Mouse (Mus musculus) midbrain, embryonic 14.5 days (tissue): ENCODE results near the gene Itk. TPM values are rescaled to one million over a fixed set of nuclear protein-coding genes. Genes with fewer than 3 reads are reported as not detected.

Experiments used
- ATAC-seq: fragments of 200-750 bp; cut with Nextera tagmentation; 2 replicates; pipeline ENCODE4 v1.8.0; 2017; ENCODE audit warnings: moderate number of reproducible peaks, moderate library complexity; ENCODE audit not compliant: low FRiP score, low TSS enrichment
- DNase-seq: peaks from one replicate; pipeline ENCODE4 v3.0.0-alpha.2; 2015
- H3K27ac ChIP-seq: fragments of 300-500 bp; sonication (generic); replicated peaks from 2 replicates; pipeline ENCODE4 v1.5.1; 2014; ENCODE audit warnings: mild to moderate bottlenecking, low read depth, low read length, moderate library complexity
- H3K27me3 ChIP-seq: fragments of 300-500 bp; sonication (generic); 2 replicates; pipeline ENCODE4 v1.6.1; 2014; ENCODE audit warnings: low read length, control low read depth, mixed read lengths; ENCODE audit not compliant: control insufficient read depth, insufficient read depth
- H3K36me3 ChIP-seq: fragments of 300-500 bp; sonication (generic); 2 replicates; pipeline ENCODE4 v1.6.1; 2014; ENCODE audit warnings: low read length, control low read depth; ENCODE audit not compliant: control insufficient read depth, insufficient read depth
- H3K4me1 ChIP-seq: fragments of 300-500 bp; sonication (generic); 2 replicates; pipeline ENCODE4 v1.6.1; 2014; ENCODE audit warnings: mild to moderate bottlenecking, antibody characterized with exemption, low read length, control low read depth; ENCODE audit not compliant: control insufficient read depth, insufficient read depth
- H3K4me2 ChIP-seq: fragments of 300-500 bp; sonication (generic); 2 replicates; pipeline ENCODE4 v1.6.1; 2014; ENCODE audit warnings: mild to moderate bottlenecking, low read length, moderate library complexity
- H3K4me3 ChIP-seq: fragments of 300-500 bp; sonication (generic); replicated peaks from 2 replicates; pipeline ENCODE4 v1.5.1; 2014; ENCODE audit warnings: low read depth, low read length
- H3K9ac ChIP-seq: fragments of 300-500 bp; sonication (generic); replicated peaks from 2 replicates; pipeline ENCODE4 v1.6.1; 2014; ENCODE audit warnings: mild to moderate bottlenecking, low read length, moderate library complexity
- H3K9me3 ChIP-seq: fragments of 300-500 bp; sonication (generic); 2 replicates; pipeline ENCODE4 v1.6.1; 2016; ENCODE audit warnings: low read length, control low read depth, mixed read lengths; ENCODE audit not compliant: control insufficient read depth
- WGBS: fragments of 180-500 bp; shearing (Covaris S2); extraction: QIAGEN DNeasy Blood & Tissue Kit; methylation state at CpG from one replicate; pipeline ENCODE4 v1.1.7; 2014; 5-methylcytosine and 5-hydroxymethylcytosine counted together
- polyA plus RNA-seq: library from polyadenylated mRNA; unstranded; fragments of >200 nt; fragmentation: Nextera tagmentation; extraction: Ambion mirVana; gene quantifications from 2 replicates; pipeline ENCODE4 v1.2.1, GENCODE M21; 2014

Gene Itk
- polyA plus RNA-seq, 1 experiment from 2014 or later = not detected

DNA sequence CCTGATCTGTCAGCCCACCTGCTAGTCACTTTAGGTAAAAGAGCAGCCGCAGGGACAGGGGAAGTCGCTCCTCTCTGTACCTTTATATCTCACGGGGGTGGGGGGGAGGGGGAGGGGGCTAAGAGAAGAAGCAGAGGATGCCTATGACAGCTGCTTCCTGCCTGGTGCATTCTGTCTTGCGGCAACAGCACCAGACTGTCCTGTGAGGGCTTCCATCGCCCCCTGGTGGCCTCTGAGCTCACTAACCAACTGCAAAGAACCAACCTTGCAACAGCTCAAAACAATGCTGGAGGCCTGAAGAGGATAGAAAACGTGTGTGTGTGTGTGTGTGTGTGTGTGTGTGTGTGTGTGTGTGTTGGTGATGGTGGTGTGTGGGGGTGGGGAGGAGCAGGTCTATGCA lies 114.0 kb downstream of the Itk start:
- Histone ChIP-seq H3K9ac (no peak overlapping the region), H3K4me3 (no peak overlapping the region), H3K36me3 (peaks cover 87% of the 10 kb centered on the region), H3K27ac (0 out of 2 replicates have a peak overlapping the region, but pooled peaks have one; percentile 37), H3K4me1 (no peaks in the 10 kb centered on the region), H3K4me2 (no peak overlapping the region), H3K9me3 (no peaks in the 10 kb centered on the region), H3K27me3 (no peaks in the 10 kb centered on the region)
- ATAC-seq (peak; percentile 69), DNase-seq (peak; percentile 89)
- WGBS = 19% methylated on average over 6 of the region's 6 CpGs

Other genes starting within 250 kb of the Itk start
- gene Nipal4, start 223.0 kb downstream of the Itk start, polyA plus RNA-seq = 0.72 TPM in 1 of 2 replicates, not detected in the other
- gene Fndc9, start 154.0 kb downstream of the Itk start, polyA plus RNA-seq = 7.9 and 8.7 TPM in 2 replicates
- 96.1 and 112 TPM in 2 replicates for gene Cyfip2, start 76.7 kb downstream of the Itk start, polyA plus RNA-seq
- gene Fam71b, start 7.0 kb upstream of the Itk start, polyA plus RNA-seq = not detected in 2 replicates
- gene Med7, start 47.4 kb upstream of the Itk start, polyA plus RNA-seq = 68.3 and 74.3 TPM in 2 replicates
- 0.18 TPM in 1 of 2 replicates, not detected in the other for gene Havcr2, start 65.4 kb upstream of the Itk start, polyA plus RNA-seq
- gene Gm12169, start 134.7 kb upstream of the Itk start, polyA plus RNA-seq = not detected in 2 replicates
- not detected in 2 replicates for gene BC053393, start 182.0 kb upstream of the Itk start, polyA plus RNA-seq
- not detected in 2 replicates for gene Dppa1, start 239.7 kb upstream of the Itk start, polyA plus RNA-seq